Mouse (Mus musculus) embryonic fibroblast, embryonic 13.5 days (primary cell): ENCODE measurements around the gene Tas2r105. TPM values are rescaled to one million over a fixed set of nuclear protein-coding genes. Genes with fewer than 3 reads are reported as not detected.

Experiments used
- H3K27ac ChIP-seq: 2 replicates; pipeline ENCODE4 v1.5.1; 2012; ENCODE audit warnings: low read length, control low read depth, inconsistent platforms; ENCODE audit not compliant: insufficient read depth
- H3K4me1 ChIP-seq: 2 replicates; pipeline ENCODE4 v1.6.1; 2011; ENCODE audit warnings: low read length; ENCODE audit not compliant: control insufficient read depth, insufficient read depth
- H3K4me3 ChIP-seq: 2 replicates; pipeline ENCODE4 v1.5.1; 2011; ENCODE audit warnings: mild to moderate bottlenecking, control low read depth, low read length; ENCODE audit not compliant: insufficient read depth
- CTCF ChIP-seq: IDR thresholded peaks from 2 replicates; pipeline ENCODE4 v1.5.1; 2011; ENCODE audit warnings: mild to moderate bottlenecking, control low read depth, low read length, moderate library complexity, borderline replicate concordance; ENCODE audit not compliant: insufficient read depth
- POLR2A ChIP-seq: IDR thresholded peaks from 2 replicates; pipeline ENCODE4 v1.6.1; 2011; ENCODE audit warnings: low read depth, mild to moderate bottlenecking, control low read depth, low read length, moderate library complexity
- polyA plus RNA-seq: library from polyadenylated mRNA; stranded (reverse); fragments of >200 nt; gene quantifications from 2 replicates; pipeline ENCODE4 v1.2.4, GENCODE M21; 2011; ENCODE audit warnings: low read depth; ENCODE audit not compliant: missing spikeins, insufficient read length

Tas2r105 gene
- not detected in 2 replicates for polyA plus RNA-seq

GRCm38 (mm10) chr6:131687395-131687794 is at the start of gene Tas2r105:
TSS of gene Tas2r105 (minus strand) at chr6:131687495.
- no peaks in the 10 kb centered on the region for H3K4me1 ChIP-seq
- H3K4me3 ChIP-seq = no peak within 1 kb of the TSS
- no peak within 1 kb of the TSS for H3K27ac ChIP-seq
- no peak for TF ChIP-seq CTCF
- no peak for TF ChIP-seq POLR2A

- no peak overlapping the region for H3K27ac ChIP-seq
- H3K4me3 ChIP-seq = no peak overlapping the region
- H3K4me1 ChIP-seq = no peaks in the 10 kb centered on the region
- no peak for TF ChIP-seq POLR2A
- TF ChIP-seq CTCF = no peak
These were observed 25.5 kb upstream of the Tas2r105 start for GRCm38 (mm10) chr6:131712803-131713202.

GRCm38 (mm10) chr6:131689963-131690362 is 2.7 kb upstream of the Tas2r105 start, which contains the start of gene Tas2r114:
TSS of gene Tas2r114 (minus strand) at chr6:131690063.
- TF ChIP-seq CTCF (no peak), POLR2A (no peak)

GRCm38 (mm10) chr6:131685644-131686043 is 1.7 kb downstream of the Tas2r105 start, which contains the start of gene Tas2r104:
TSS of gene Tas2r104 (minus strand) at chr6:131685744.
- TF ChIP-seq POLR2A (no peak), CTCF (no peak)
- Histone ChIP-seq H3K4me1 (no peaks in the 10 kb centered on the region), H3K4me3 (no peak within 1 kb of the TSS)

More at GRCm38 (mm10) chr6:131689963-131690362, 2.7 kb upstream of the Tas2r105 start, which contains the start of gene Tas2r114:
- H3K4me1 ChIP-seq = no peaks in the 10 kb centered on the region
- no peak within 1 kb of the TSS for H3K4me3 ChIP-seq
- H3K27ac ChIP-seq = no peak within 1 kb of the TSS

GRCm38 (mm10) chr6:131678786-131679185 is 8.5 kb downstream of the Tas2r105 start, which contains the start of gene Tas2r106:
TSS of gene Tas2r106 (minus strand) at chr6:131678886.
- Histone ChIP-seq H3K4me3 (no peak within 1 kb of the TSS), H3K27ac (no peak within 1 kb of the TSS), H3K4me1 (no peaks in the 10 kb centered on the region)
- TF ChIP-seq CTCF (no peak), POLR2A (no peak)

More at GRCm38 (mm10) chr6:131685644-131686043, 1.7 kb downstream of the Tas2r105 start, which contains the start of gene Tas2r104:
- H3K27ac ChIP-seq = no peak within 1 kb of the TSS

- Histone ChIP-seq H3K4me3 (no peak within 1 kb of the TSS), H3K27ac (no peak within 1 kb of the TSS), H3K4me1 (no peaks in the 10 kb centered on the region)
- TF ChIP-seq CTCF (no peak), POLR2A (no peak)
These were observed 27.2 kb downstream of the Tas2r105 start, which contains the start of gene Tas2r107 for GRCm38 (mm10) chr6:131660049-131660448. TSS of gene Tas2r107 (minus strand) at chr6:131660149.

Other genes starting within 250 kb of the Tas2r105 start
- not detected in 2 replicates for gene 5430401F13Rik, start 201.1 kb downstream of the Tas2r105 start, polyA plus RNA-seq
- not detected in 2 replicates for gene Gm6619, start 201.1 kb downstream of the Tas2r105 start, polyA plus RNA-seq
- gene Tas2r130, start 56.6 kb downstream of the Tas2r105 start, polyA plus RNA-seq = not detected in 2 replicates
- gene Tas2r107, start 27.3 kb downstream of the Tas2r105 start, polyA plus RNA-seq = not detected in 2 replicates
- not detected in 2 replicates for gene Tas2r106, start 8.6 kb downstream of the Tas2r105 start, polyA plus RNA-seq
- gene Tas2r104, start 1.8 kb downstream of the Tas2r105 start, polyA plus RNA-seq = not detected in 2 replicates
- gene Tas2r114, start 2.6 kb upstream of the Tas2r105 start, polyA plus RNA-seq = not detected in 2 replicates